Mouse (Mus musculus) activated CD4-positive, CD25-positive, alpha-beta regulatory T cell, adult 4 months (primary cell): ENCODE results near the gene Pou5f1. TPM values are rescaled to one million over a fixed set of nuclear protein-coding genes. Genes with fewer than 3 reads are reported as not detected.
A peak's percentile ranks its signal among the peaks of the same experiment; 100 is the strongest.

ENCODE experiments used
- ATAC-seq: one replicate; pipeline ENCODE4 v1.8.0; 2017
- polyA plus RNA-seq, 2 experiments: library from polyadenylated mRNA; unstranded; fragments of 100-300 nt; shearing (Covaris generic); gene quantifications; one replicate each; pipeline ENCODE4 v1.2.1; 2017

The Pou5f1 gene
- polyA plus RNA-seq, 2 experiments from 2014 or later = 0.36 TPM; not detected in 1

GRCm38 (mm10) chr17:35513886-35514285 lies 8.1 kb downstream of the Pou5f1 start:
- no peak for ATAC-seq

DNA sequence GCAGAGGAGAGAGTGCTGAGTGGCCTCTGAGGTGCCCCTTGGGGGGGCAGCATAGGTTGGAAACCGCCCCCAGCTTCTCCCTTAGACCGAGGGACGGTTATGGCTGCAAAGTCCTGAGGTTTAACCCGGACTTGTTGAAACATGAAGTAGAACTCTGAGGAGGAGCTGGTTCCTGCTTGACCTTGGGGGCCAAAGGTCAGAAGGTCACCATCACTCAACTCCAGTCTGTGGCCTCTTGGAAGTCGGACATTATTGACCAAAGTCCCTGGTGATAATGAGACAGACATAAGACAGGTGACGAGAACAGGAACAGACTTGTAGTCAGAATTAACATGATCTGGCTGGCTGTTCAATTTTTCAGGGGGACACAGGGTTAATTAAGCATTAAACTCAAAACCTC lies 8.9 kb downstream of the Pou5f1 start:
- ATAC-seq = no peak

- no peak for ATAC-seq
Measured at GRCm38 (mm10) chr17:35515911-35516640, 10.3 kb downstream of the Pou5f1 start.

DNA sequence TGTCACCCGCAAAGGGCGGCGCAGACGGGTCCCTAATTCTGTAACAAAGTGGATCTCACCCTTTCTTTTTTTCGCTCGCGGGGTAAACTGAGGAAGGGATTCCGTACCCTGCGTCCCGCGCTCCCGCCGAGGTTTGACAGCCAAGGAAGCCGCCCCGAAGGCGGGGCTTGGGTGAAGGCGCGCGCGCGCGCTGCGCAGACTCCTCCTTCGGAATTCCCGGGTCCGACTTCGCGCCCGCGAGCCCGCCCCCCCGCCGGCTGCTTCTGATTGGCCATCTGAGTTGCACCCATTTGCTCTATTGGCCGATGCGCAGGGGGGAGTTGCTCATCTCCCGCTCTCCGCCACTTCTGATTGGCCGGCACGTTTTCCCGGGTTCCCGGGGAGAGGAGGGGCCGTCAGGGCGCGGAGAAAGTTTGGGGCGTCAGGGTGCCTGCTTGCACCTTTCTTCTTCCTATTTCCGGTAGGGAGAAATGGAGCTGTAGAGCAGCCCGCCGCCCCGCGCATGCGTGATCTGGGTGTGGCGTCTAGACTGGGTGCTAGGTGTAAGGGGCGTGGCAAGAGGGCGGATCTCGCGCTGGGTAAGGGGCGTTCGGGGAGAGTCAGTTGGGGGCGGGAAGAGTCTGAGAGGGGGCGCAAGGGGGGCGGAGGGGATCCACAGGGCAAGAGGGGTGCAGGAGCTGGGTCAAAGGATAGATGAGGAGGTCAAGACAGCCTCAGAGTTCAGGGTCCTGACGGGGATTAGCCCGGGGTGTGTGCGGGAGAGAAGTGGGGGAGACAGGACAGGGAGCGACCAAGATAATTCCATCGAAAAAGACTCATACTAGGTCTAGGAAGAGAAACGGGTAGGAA lies 11.1 kb downstream of the Pou5f1 start, which contains the start of the genes Tcf19 and Cchcr1:
Tcf19 (minus strand) TSS at position 173 of the 849 bp plus-strand sequence.
Cchcr1 (plus strand) TSS at position 449 of the 849 bp plus-strand sequence.
- ATAC-seq = peak; percentile 88

GRCm38 (mm10) chr17:35517526-35517925 lies 11.7 kb downstream of the Pou5f1 start:
- ATAC-seq = no peak

- no peak for ATAC-seq
Measured at GRCm38 (mm10) chr17:35524354-35524753, 18.5 kb downstream of the Pou5f1 start.

DNA sequence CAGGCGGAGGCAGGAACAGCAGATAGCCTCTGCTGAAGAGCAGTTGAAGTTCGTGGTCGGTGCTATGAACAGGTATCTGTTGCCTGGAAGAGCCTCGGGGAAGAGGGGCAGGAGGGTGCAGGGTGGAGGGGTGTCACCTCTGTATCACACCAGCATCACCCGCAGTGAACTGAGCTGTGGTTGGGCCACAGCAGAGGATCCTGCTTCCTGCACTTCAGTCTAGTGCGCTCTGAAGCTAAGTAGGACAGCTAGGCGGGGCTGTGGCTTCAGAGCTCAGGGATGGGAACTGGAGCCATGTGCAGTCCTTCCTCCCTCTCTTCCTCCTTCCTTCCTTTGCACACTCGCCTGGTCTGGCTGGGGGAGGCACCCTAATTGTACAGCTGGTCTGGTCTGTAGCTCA lies 20.8 kb downstream of the Pou5f1 start:
- ATAC-seq = no peak

- no peak for ATAC-seq
Measured at GRCm38 (mm10) chr17:35532360-35532759, 26.5 kb downstream of the Pou5f1 start.

GRCm38 (mm10) chr17:35532901-35533300 lies 27.1 kb downstream of the Pou5f1 start, which contains the start of gene Psors1c2:
Gene Psors1c2 (plus strand): TSS chr17:35533201.
- ATAC-seq = no peak

- no peak for ATAC-seq
Measured at GRCm38 (mm10) chr17:35534343-35534742, 28.5 kb downstream of the Pou5f1 start.

GRCm38 (mm10) chr17:35537421-35537820 lies 31.6 kb downstream of the Pou5f1 start:
- no peak for ATAC-seq

- ATAC-seq = no peak
Measured at GRCm38 (mm10) chr17:35538476-35538875, 32.7 kb downstream of the Pou5f1 start.

- no peak for ATAC-seq
Measured at GRCm38 (mm10) chr17:35539540-35539939, 33.7 kb downstream of the Pou5f1 start.

GRCm38 (mm10) chr17:35542761-35543411 lies 37.1 kb downstream of the Pou5f1 start:
- no peak for ATAC-seq

DNA sequence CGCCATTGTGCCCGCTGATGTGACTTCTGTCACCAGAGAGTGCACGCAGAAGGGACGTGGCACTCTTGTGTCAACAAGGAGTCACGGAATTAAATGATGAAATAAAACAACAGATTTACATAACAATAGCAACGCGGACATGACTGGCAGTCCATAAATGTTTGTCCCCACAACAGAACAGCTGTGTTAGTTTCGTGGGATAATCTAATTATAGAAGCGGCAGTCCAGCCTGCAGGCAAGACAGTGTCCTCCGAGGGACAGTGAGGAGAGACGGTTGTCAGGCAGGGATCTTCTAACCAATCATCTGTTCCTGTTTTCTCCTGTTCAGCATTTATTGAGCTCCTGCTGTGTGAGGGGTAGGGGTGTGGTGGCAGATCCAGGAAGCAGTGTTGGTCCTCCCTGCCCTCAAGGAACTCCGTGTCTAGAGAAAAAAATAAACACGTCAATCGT lies 37.6 kb downstream of the Pou5f1 start:
- no peak for ATAC-seq

GRCm38 (mm10) chr17:35544001-35544400 lies 38.2 kb downstream of the Pou5f1 start:
- no peak for ATAC-seq

- no peak for ATAC-seq
Measured at GRCm38 (mm10) chr17:35544680-35545079, 38.9 kb downstream of the Pou5f1 start.

DNA sequence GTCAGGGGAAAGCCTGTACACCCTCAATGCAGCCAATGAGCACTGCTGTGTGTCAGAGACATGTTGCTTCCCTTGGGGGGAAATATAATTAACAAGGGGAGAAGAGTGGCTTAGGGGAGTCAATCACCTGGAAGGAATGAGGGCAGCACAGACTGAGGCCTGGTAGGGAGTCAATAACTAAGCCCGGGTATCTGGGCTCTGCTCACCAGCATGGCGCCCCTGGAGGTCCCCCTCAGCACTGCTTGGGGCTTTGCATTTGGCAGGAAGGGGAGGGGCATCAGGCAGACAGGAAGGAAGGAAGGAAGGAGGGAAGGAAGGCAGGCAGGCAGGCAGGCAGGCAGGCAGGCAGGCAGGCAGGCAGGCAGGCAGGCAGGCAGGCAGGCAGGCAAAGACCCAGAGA lies 41.6 kb downstream of the Pou5f1 start:
- ATAC-seq = no peak

DNA sequence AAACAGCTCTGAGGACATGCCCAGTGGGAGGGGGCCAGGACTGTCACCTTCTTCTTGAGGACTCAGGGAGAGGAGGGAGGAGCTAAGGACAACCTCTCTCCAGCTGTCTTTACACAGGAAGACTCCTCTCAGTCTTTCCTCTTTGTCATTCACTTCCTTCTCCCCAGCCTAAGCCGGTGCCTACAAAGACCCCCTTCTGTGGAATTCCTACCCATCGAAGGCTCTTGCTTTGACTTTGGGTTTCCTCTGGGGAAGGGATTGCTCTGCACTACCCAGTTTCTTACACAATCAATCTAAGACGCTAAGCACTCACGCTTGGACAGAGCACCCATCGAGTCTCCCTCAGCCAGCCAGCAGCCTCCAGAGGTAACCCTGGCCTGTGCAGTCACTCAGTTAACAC lies 42.8 kb downstream of the Pou5f1 start:
- no peak for ATAC-seq

- ATAC-seq = no peak
Measured at GRCm38 (mm10) chr17:35549437-35550142, 43.8 kb downstream of the Pou5f1 start.

GRCm38 (mm10) chr17:35550143-35550494 lies 44.3 kb downstream of the Pou5f1 start:
- no peak for ATAC-seq

DNA sequence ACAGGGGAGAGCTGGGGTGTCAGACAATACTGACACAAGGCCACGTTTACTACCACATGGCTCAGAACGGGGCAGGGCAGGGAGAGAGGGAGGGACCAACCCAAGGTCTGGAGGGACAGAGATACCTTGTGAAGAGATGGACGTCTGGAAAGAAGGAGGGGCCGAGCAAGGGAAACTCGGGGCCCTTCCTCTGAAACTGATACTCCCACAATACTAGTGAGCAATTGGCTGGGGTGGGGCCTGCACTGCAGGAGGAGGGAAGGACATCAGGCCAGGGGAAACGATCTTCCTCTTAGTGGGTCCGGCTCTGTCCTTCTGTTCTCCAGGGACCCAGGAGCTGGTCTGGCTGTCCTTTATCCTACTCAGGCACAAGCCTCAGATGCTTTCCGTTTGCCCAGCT lies 45.1 kb downstream of the Pou5f1 start:
- ATAC-seq = no peak
